15 mouse cellular contexts compared by ENCODE assay signal in the genomic region with DNA sequence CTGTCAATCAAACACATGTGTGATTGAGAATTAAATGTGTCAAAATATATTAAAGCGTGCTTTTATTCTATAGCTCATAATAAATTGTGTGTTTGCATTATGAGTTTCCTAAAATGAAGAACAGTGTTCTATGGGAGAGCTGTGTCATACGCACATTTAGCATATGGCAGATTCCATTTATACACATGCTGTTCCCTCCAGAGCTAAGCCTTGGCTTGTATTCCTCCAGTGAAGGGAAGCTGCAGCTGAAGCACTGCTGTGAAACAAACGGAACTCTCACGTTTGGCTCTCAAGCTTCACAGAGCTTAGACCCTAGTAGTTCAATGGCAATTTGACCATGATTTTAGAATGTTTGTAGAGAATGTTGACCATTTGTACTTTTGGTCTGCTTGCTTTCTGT.
A peak's percentile ranks its signal among the peaks of the same experiment; 100 is the strongest.
DNase-seq lines count a peak whose midpoint lies in the region; ATAC-seq lines count a peak whose summit lies in the region.
"Had no signal": no experiment of that assay in that cellular context is flagged by ENCODE, and none has a peak within 500 bp of the region (broad histone marks: within the 10 kb centered on the region; RNA-seq: fewer than 3 reads in every experiment).

No protein-coding gene starts in this region.

- intact Hi-C loops in left cerebral cortex, postnatal 14 days (cut with DNase I), result no loop called here

- DNase-seq in cerebellum, postnatal 4 days (ENCODE audit: low spot score in 2 of 2), result no peak
- peak; percentile 37 to 67 for DNase-seq in frontal cortex, postnatal 36 days (ENCODE audit: low spot score in 2 of 2)
- no peak for DNase-seq in frontal cortex, postnatal 14 days (ENCODE audit: low spot score in 2 of 2)
- peak; percentile 64 for DNase-seq in right cerebral cortex, adult 18-20 months
- no peak for DNase-seq in right cerebral cortex, postnatal 25 days
- DNase-seq in left cerebral cortex, postnatal 14 days (ENCODE audit: low spot score in 2 of 2), result peak; percentile 59 to 61
- DNase-seq in urinary bladder, postnatal 14 days (ENCODE audit: low spot score), result no peak
- DNase-seq: adrenal gland, postnatal 10 days; cerebellum, adult 8-10 months; cerebellum, postnatal 36 days; thymus, postnatal 14 days had no signal

- 0 out of 2 replicates have a peak, but pooled peaks have one; percentile 56 for ATAC-seq in cerebellum, adult (ENCODE audit: insufficient number of reproducible peaks, low FRiP score, low TSS enrichment)
- ATAC-seq: hindbrain, postnatal 0 days; intestine, embryonic 16.5 days; liver, embryonic 12.5 days had no signal

Comparison
In these comparisons a context has a peak if more than half of its experiments do, and no peak if none do; other contexts are left out.
1. DNase-seq: peak in frontal cortex, postnatal 36 days (2 of 2), right cerebral cortex, adult 18-20 months (single experiment) and left cerebral cortex, postnatal 14 days (2 of 2); none in cerebellum, postnatal 4 days (0 of 2), frontal cortex, postnatal 14 days (0 of 2), right cerebral cortex, postnatal 25 days (single experiment) and urinary bladder, postnatal 14 days (single experiment).